Mouse (Mus musculus): Measurements from ENCODE around the gene Stn1.

- TF ChIP-seq CTCF (IDR thresholded peaks at IDR 0.05; ENCODE audit: low read depth), result no peak
- TF ChIP-seq EP300 (IDR thresholded peaks at IDR 0.05; ENCODE audit: low read depth), result no peak
Measured at GRCm38 (mm10) chr19:47526239-47526986, 10.9 kb downstream of the Stn1 start.

Data from liver, embryonic 14.5 days (tissue).